Mouse (Mus musculus) liver, embryonic 14.5 days (tissue): Measurements from ENCODE around the gene Cd37. TPM values are rescaled to one million over a fixed set of nuclear protein-coding genes. Genes with fewer than 3 reads are reported as not detected.

Source experiments
- ATAC-seq: fragments of 200-750 bp; cut with Nextera tagmentation; 2 replicates; pipeline ENCODE4 v1.8.0; 2017; ENCODE audit warnings: moderate number of reproducible peaks, mild to moderate bottlenecking, moderate library complexity; ENCODE audit not compliant: insufficient read depth
- DNase-seq, 3 experiments: peaks; one replicate each; pipeline ENCODE4 v3.0.0-alpha.2; 2012 to 2013; ENCODE audit warnings: low read depth in 3 of 3, low spot score in 3 of 3
- H3K27ac ChIP-seq: fragments of 300-500 bp; sonication (generic); 2 replicates; pipeline ENCODE4 v1.5.1; 2014; ENCODE audit warnings: moderate library complexity, mild to moderate bottlenecking, control low read depth, inconsistent platforms
- H3K27me3 ChIP-seq: fragments of 300-500 bp; sonication (generic); 2 replicates; pipeline ENCODE4 v1.6.1; 2014; ENCODE audit warnings: mild to moderate bottlenecking, low read length, moderate library complexity; ENCODE audit not compliant: control insufficient read depth, insufficient read depth
- H3K36me3 ChIP-seq: fragments of 300-500 bp; sonication (generic); replicated peaks from 2 replicates; pipeline ENCODE4 v1.6.1; 2014; ENCODE audit warnings: low read depth; ENCODE audit not compliant: control insufficient read depth, insufficient read depth
- H3K4me1 ChIP-seq, 2 experiments: fragments of 200-500 bp in 1 of 2; fragments of 300-500 bp in 1 of 2; sonication (generic) in 1 of 2; replicated peaks; 2 replicates each; pipeline ENCODE4 v1.6.1; 2012 to 2014; ENCODE audit warnings: antibody characterized with exemption in 1 of 2, inconsistent platforms in 1 of 2, low read length in 1 of 2; ENCODE audit not compliant: control insufficient read depth in 2 of 2, insufficient read depth in 2 of 2
- H3K4me2 ChIP-seq: fragments of 300-500 bp; sonication (generic); 2 replicates; pipeline ENCODE4 v1.6.1; 2014; ENCODE audit warnings: low read depth, mild to moderate bottlenecking, control low read depth, moderate library complexity
- H3K4me3 ChIP-seq, 2 experiments: fragments of 200-500 bp in 1 of 2; fragments of 300-500 bp in 1 of 2; sonication (generic) in 1 of 2; 2 replicates each; pipeline ENCODE4 v1.5.1; 2012 to 2014; ENCODE audit warnings: low read depth in 2 of 2, low read length in 2 of 2, mild to moderate bottlenecking in 2 of 2, control low read depth in 1 of 2, inconsistent platforms in 1 of 2, moderate library complexity in 1 of 2; ENCODE audit not compliant: insufficient read depth in 1 of 2
- H3K9ac ChIP-seq: fragments of 300-500 bp; sonication (generic); replicated peaks from 2 replicates; pipeline ENCODE4 v1.6.1; 2014; ENCODE audit warnings: mild to moderate bottlenecking, control low read depth, moderate library complexity
- H3K9me3 ChIP-seq: fragments of 300-500 bp; sonication (generic); 2 replicates; pipeline ENCODE4 v1.6.1; 2016; ENCODE audit warnings: low read length, mixed read lengths; ENCODE audit not compliant: control insufficient read depth
- CTCF ChIP-seq: IDR thresholded peaks from 2 replicates; pipeline ENCODE4 v1.5.1; 2016; ENCODE audit warnings: antibody characterized with exemption, low read depth, control low read depth
- EP300 ChIP-seq: IDR thresholded peaks from 2 replicates; pipeline ENCODE4 v1.6.1; 2016; ENCODE audit warnings: antibody characterized with exemption, low read depth
- WGBS: fragments of 180-500 bp; shearing (Covaris S2); extraction: QIAGEN DNeasy Blood & Tissue Kit; methylation state at CpG from one replicate; pipeline ENCODE4 v1.1.7; 2014; ENCODE audit not compliant: insufficient replicate concordance; 5-methylcytosine and 5-hydroxymethylcytosine counted together
- polyA plus RNA-seq, 2 experiments: library from polyadenylated mRNA; depleted of rRNA in 1 of 2; stranded (reverse) in 1 of 2; unstranded in 1 of 2; fragments of >200 nt; fragmentation: Nextera tagmentation in 1 of 2; extraction: Ambion mirVana in 1 of 2; gene quantifications; 2 replicates each; pipeline versions ENCODE4 v1.2.1 to v1.2.3; 2012 to 2014

Gene Cd37
- polyA plus RNA-seq, 2 experiments = 9.0 to 10.5 TPM

DNA sequence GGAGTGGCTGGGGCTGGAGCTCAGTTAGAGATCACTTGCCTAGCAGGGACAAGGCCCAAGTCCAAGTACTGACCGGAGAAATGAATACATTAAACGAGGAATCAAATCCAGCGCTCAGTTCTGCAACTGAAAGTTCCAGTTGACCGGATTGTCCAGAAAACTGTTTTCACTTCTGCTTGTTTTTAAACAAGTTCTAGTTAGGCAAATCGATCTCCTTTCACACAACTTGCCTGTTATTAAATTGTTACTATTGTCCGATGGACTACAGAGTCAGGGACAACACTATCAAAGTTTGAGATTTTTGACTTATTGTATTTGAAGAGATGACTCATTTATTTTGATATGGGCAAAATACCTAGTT lies 2.5 kb upstream of the Cd37 start:
- H3K27me3 ChIP-seq = no peaks in the 10 kb centered on the region
- no peak overlapping the region for H3K9ac ChIP-seq
- peak overlapping the region; percentile 24; the same call in 1 of the 2 replicates for H3K4me2 ChIP-seq
- H3K4me3 ChIP-seq = no peak overlapping the region
- DNase-seq (no peak), ATAC-seq (no peak)
- no peak overlapping the region for H3K27ac ChIP-seq
- peaks cover 0 to 7% of the 10 kb centered on the region in 2 experiments; a peak in 1 of 4 replicates for H3K4me1 ChIP-seq
- 76% methylated on average over 6 of the region's 6 CpGs for WGBS
- no peaks in the 10 kb centered on the region for H3K36me3 ChIP-seq
- no peaks in the 10 kb centered on the region for H3K9me3 ChIP-seq
- TF ChIP-seq EP300 = no peak
- no peak for TF ChIP-seq CTCF

GRCm38 (mm10) chr7:45240633-45241388 lies 1.9 kb upstream of the Cd37 start, which contains the start of gene Slc6a16:
Gene Slc6a16 (plus strand): TSS chr7:45241085.
- no peak for DNase-seq
- no peak within 1 kb of the TSS for H3K9ac ChIP-seq
- peak within 1 kb of the TSS; percentile 24 for H3K4me2 ChIP-seq
- no peak within 1 kb of the TSS for H3K27ac ChIP-seq
- H3K4me1 ChIP-seq = peaks cover 0 to 7% of the 10 kb centered on the region in 2 experiments; a peak in 1 of 4 replicates
- WGBS = 47% methylated on average over 50 of the region's 53 CpGs
- H3K9me3 ChIP-seq = no peaks in the 10 kb centered on the region
- no peaks in the 10 kb centered on the region for H3K36me3 ChIP-seq
- H3K4me3 ChIP-seq = no peak within 1 kb of the TSS
- TF ChIP-seq EP300 (no peak), CTCF (no peak)
- H3K27me3 ChIP-seq = no peaks in the 10 kb centered on the region
- ATAC-seq = no peak

GRCm38 (mm10) chr7:45240109-45240508 lies 1.2 kb upstream of the Cd37 start:
- Histone ChIP-seq H3K4me1 (peaks cover 0 to 7% of the 10 kb centered on the region in 2 experiments; a peak in 1 of 4 replicates), H3K9me3 (no peaks in the 10 kb centered on the region), H3K27me3 (no peaks in the 10 kb centered on the region), H3K36me3 (no peaks in the 10 kb centered on the region), H3K9ac (no peak overlapping the region), H3K4me3 (no peak overlapping the region), H3K4me2 (no peak overlapping the region), H3K27ac (no peak overlapping the region)
- WGBS = 66% methylated on average over 7 of the region's 7 CpGs
- TF ChIP-seq EP300 (no peak), CTCF (no peak)
- ATAC-seq = no peak
- DNase-seq = no peak

- Histone ChIP-seq H3K4me2 (peak overlapping the region; percentile 70), H3K9me3 (no peaks in the 10 kb centered on the region), H3K4me1 (peaks cover 0 to 20% of the 10 kb centered on the region in 2 experiments; a peak in 2 of 4 replicates), H3K27me3 (no peaks in the 10 kb centered on the region), H3K9ac (peak overlapping the region; percentile 66), H3K36me3 (no peaks in the 10 kb centered on the region), H3K27ac (peak overlapping the region; percentile 33; the same call in 1 of the 2 replicates), H3K4me3 (peak overlapping the region; percentile 50 to 61)
- DNase-seq = no peak
- TF ChIP-seq EP300 (no peak), CTCF (no peak)
- ATAC-seq = no peak; the same call in 1 of the 2 replicates
- WGBS = 33% methylated on average over 17 of the region's 17 CpGs
Observed at GRCm38 (mm10) chr7:45237747-45238699, 892 bp downstream of the Cd37 start.
